Mouse (Mus musculus): Measurements from ENCODE around the gene Gas7. TPM values are rescaled to one million over a fixed set of nuclear protein-coding genes. Genes with fewer than 3 reads are reported as not detected.

Gene Gas7
- total RNA-seq, 2 experiments from 2014 or later, result 10.1 to 18.8 TPM

GRCm38 (mm10) chr11:67647745-67648144, 192.5 kb downstream of the Gas7 start:
- peak; percentile 87 for ATAC-seq (replicated peaks; ENCODE audit: poor library complexity, severe bottlenecking)

- ATAC-seq (replicated peaks; ENCODE audit: poor library complexity, severe bottlenecking), result no peak
Measured at GRCm38 (mm10) chr11:67648651-67649407, 193.6 kb downstream of the Gas7 start.

- ATAC-seq (replicated peaks; ENCODE audit: poor library complexity, severe bottlenecking), result no peak
Measured at GRCm38 (mm10) chr11:67649971-67650707, 194.9 kb downstream of the Gas7 start.

- ATAC-seq (replicated peaks; ENCODE audit: poor library complexity, severe bottlenecking), result no peak
Measured at GRCm38 (mm10) chr11:67651731-67652130, 196.5 kb downstream of the Gas7 start.

- ATAC-seq (replicated peaks; ENCODE audit: poor library complexity, severe bottlenecking), result peak; percentile 57
Measured at GRCm38 (mm10) chr11:67652194-67652892, 197.1 kb downstream of the Gas7 start.

GRCm38 (mm10) chr11:67652893-67653255, 197.6 kb downstream of the Gas7 start:
- no peak for ATAC-seq (replicated peaks; ENCODE audit: poor library complexity, severe bottlenecking)

- ATAC-seq (replicated peaks; ENCODE audit: poor library complexity, severe bottlenecking), result no peak
Measured at GRCm38 (mm10) chr11:67653521-67654090, 198.4 kb downstream of the Gas7 start.

- ATAC-seq (replicated peaks; ENCODE audit: poor library complexity, severe bottlenecking), result no peak
Measured at GRCm38 (mm10) chr11:67654514-67654913, 199.3 kb downstream of the Gas7 start.

GRCm38 (mm10) chr11:67655236-67655959, 200.2 kb downstream of the Gas7 start:
- no peak for ATAC-seq (replicated peaks; ENCODE audit: poor library complexity, severe bottlenecking)

- peak; percentile 29; the same call in 1 of the 2 replicates for ATAC-seq (replicated peaks; ENCODE audit: poor library complexity, severe bottlenecking)
Measured at GRCm38 (mm10) chr11:67656366-67656765, 201.1 kb downstream of the Gas7 start.

- ATAC-seq (replicated peaks; ENCODE audit: poor library complexity, severe bottlenecking), result no peak
Measured at GRCm38 (mm10) chr11:67656811-67657210, 201.6 kb downstream of the Gas7 start.

GRCm38 (mm10) chr11:67657685-67658382, 202.6 kb downstream of the Gas7 start:
- peak; percentile 86 for ATAC-seq (replicated peaks; ENCODE audit: poor library complexity, severe bottlenecking)

GRCm38 (mm10) chr11:67661465-67661864, 206.2 kb downstream of the Gas7 start:
- no peak for ATAC-seq (replicated peaks; ENCODE audit: poor library complexity, severe bottlenecking)

- ATAC-seq (replicated peaks; ENCODE audit: poor library complexity, severe bottlenecking), result no peak
Measured at GRCm38 (mm10) chr11:67663437-67663836, 208.2 kb downstream of the Gas7 start.

- ATAC-seq (replicated peaks; ENCODE audit: poor library complexity, severe bottlenecking), result no peak
Measured at GRCm38 (mm10) chr11:67664261-67664660, 209.0 kb downstream of the Gas7 start.

GRCm38 (mm10) chr11:67664918-67665317, 209.7 kb downstream of the Gas7 start:
- ATAC-seq (replicated peaks; ENCODE audit: poor library complexity, severe bottlenecking), result no peak

GRCm38 (mm10) chr11:67666129-67666528, 210.9 kb downstream of the Gas7 start:
- ATAC-seq (replicated peaks; ENCODE audit: poor library complexity, severe bottlenecking), result no peak

- no peak for ATAC-seq (replicated peaks; ENCODE audit: poor library complexity, severe bottlenecking)
Measured at GRCm38 (mm10) chr11:67667531-67668332, 212.5 kb downstream of the Gas7 start.
